Mouse (Mus musculus): Measurements from ENCODE around the gene Dcxr. TPM values are rescaled to one million over a fixed set of nuclear protein-coding genes. Genes with fewer than 3 reads are reported as not detected.
A peak's percentile ranks its signal among the peaks of the same experiment; 100 is the strongest.

Gene Dcxr
- polyA plus RNA-seq, 1 experiment, result 8.6 TPM

DNA sequence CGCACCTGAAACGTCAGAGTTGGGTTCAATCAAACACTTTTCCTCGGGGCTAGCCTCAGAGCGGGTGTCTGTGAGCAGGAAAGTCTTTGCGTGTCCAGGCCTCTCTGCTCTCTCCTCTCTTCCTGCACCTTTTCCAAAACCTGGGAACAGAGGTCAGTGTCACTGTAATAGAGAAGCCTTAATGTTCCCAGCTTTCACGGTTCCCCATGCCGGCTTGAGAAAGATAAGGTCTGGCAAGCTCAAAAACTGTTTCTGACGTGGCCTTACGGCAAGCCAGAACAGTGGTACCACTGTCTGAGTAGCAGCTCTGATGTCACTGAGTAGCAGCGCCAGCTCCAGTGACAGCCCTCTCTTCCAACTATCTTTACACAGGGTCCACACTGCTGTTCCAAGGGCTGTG, 12.5 kb downstream of the Dcxr start:
- DNase-seq (ENCODE audit: low read depth), result no peak
- no peak for TF ChIP-seq POLR2A (IDR thresholded peaks at IDR 0.05; ENCODE audit: borderline replicate concordance, extremely low read depth, insufficient read depth, insufficient read length, poor library complexity, severe bottlenecking)
- no peak for TF ChIP-seq CTCF (IDR thresholded peaks at IDR 0.05; ENCODE audit: borderline replicate concordance, extremely low read depth, insufficient read depth, insufficient read length)

DNA sequence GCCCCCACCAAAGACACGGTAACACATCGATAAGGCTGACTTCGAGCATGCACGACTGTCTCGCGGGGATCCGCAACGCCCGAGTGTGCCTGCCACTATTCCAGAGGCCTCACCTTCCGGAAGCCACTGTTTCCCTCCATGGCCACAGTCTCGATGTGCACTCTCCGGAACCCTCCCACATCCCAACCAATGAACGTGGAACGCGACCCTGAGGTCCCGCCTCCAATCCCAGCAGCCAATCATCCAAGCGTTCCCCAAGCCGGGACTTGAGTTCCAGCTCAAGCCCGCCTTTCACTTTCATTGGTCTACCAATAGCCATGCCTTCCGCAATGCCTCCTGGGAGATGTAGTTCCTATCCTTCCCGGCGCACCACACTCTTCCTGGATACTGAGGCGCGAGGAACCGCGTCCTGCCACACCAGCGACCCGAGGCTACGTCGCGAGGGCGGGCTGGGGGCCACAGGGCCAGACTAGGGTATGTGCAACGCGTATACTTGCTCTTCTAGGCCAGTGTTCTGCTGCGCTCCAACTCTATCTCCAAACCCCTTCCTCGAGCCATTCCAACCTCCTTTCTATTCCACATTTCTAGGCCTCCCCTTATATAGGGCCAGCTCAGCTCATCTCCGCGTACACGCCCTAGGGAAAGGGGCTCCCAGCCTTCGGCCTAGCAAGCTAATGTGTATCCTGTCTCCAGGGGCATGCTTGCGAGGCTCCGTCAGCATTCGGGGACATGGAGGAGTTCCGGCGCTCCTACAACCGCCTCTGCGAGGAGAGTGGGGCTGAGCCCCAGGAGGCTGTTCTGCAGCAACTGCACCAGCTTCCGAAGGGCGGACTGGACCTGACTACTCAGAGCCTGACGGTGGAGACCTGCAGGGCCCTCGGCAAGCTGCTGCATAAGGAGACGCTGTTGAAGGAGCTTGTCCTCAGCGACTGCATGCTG, 13.2 kb downstream of the Dcxr start, which contains the start of the genes Cenpx and Lrrc45:
Cenpx (minus strand) TSS at position 159 of the 939 bp plus-strand sequence.
Lrrc45 (plus strand) TSS at position 346 of the 939 bp plus-strand sequence.
- TF ChIP-seq CTCF (IDR thresholded peaks at IDR 0.05; ENCODE audit: borderline replicate concordance, extremely low read depth, insufficient read depth, insufficient read length) (no peak), POLR2A (IDR thresholded peaks at IDR 0.05; ENCODE audit: borderline replicate concordance, extremely low read depth, insufficient read depth, insufficient read length, poor library complexity, severe bottlenecking) (peak; percentile 45; the same call in 1 of the 2 replicates)
- DNase-seq (ENCODE audit: low read depth), result peak; percentile 99

DNA sequence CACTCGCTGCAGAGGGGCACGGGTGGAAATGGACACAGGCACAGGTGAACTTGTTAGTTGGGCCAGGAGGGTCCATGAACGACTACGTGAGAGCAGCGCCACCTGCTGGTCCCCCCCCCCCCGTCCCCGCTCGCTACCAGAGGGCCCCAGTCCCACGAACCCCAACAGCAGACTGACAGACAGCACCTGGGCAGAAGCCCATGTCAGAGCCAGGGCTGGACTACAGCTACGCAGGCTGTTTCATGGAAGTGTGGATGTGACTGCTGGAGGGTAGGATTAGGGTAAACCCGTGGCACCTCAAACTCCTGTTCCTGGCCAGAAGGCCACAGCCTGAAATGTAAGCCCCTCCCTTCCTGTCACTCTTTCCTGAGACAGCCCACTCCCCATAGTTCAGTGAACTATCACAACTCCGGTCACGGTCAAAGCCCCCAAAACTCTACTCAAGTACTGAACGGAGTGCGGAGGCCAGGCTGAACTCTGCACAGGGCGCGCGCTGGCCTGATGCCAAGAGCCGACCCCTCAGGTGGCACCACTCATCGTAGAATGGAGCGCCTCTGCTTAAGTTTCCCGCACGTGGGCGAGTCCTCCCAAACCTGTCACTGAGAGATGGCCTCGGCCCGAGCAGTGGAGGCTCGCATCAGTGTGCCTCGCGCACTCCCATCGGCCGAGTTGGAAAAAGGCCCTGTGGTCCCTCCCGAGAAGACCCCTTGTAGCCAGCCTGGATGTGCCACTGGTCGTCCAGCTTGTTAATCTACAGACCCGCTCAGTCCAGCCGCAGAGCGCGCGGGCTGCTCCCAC, 14.1 kb downstream of the Dcxr start:
- peak; percentile 69 for DNase-seq (ENCODE audit: low read depth)
- peak; percentile 62 for TF ChIP-seq CTCF (IDR thresholded peaks at IDR 0.05; ENCODE audit: borderline replicate concordance, extremely low read depth, insufficient read depth, insufficient read length)
- no peak for TF ChIP-seq POLR2A (IDR thresholded peaks at IDR 0.05; ENCODE audit: borderline replicate concordance, extremely low read depth, insufficient read depth, insufficient read length, poor library complexity, severe bottlenecking)

DNA sequence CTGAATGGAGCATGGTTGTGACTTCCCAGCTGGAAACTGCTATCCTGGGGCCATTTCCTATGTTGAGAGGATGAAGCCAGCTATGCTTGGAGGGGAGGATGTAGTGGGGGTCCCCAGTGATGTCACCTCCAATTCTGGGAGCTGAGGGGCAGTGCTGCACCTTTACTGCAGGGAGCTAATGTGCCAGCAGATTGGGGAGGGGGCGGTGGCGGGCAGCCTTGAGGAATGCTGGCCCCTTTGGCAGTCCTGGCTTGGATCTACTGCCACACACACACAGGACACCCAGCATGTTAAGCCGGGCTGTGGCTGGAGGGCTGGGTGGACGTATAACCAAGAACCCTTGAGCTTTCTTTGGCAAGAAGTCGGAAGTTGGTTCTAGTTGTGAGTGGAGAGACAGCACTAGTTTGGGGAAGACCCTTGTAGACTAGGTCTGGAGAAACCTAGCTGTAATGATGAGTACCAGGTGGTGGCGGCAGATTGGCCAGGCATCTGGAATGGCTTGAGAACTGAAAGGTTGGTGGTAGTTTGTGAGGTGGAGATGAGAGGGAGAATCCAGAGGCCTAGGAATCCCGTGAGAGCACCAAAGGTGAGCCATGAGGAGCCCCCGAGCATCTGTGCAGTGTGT, 15.0 kb downstream of the Dcxr start:
- TF ChIP-seq POLR2A (IDR thresholded peaks at IDR 0.05; ENCODE audit: borderline replicate concordance, extremely low read depth, insufficient read depth, insufficient read length, poor library complexity, severe bottlenecking) (no peak), CTCF (IDR thresholded peaks at IDR 0.05; ENCODE audit: borderline replicate concordance, extremely low read depth, insufficient read depth, insufficient read length) (no peak)
- no peak for DNase-seq (ENCODE audit: low read depth)

DNA sequence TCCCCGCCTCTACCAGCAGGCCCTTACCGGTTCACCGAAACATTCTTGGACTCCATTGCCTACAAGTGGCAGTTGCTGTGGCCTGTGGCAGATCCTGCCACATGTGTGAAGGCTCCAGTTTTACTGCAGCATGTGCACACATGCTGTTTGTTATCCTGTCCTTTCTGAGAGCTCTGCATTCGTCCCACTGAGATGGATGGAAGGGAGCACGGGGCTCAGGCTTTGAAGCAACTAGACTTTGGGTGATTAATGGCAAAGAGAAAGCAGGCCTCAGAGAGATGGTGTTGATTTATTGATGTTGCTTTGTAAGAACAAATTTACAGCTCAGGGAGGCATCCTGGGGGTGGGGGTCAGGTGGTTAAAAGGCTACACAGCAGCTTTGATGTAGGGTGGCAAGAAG, 16.4 kb downstream of the Dcxr start:
- DNase-seq (ENCODE audit: low read depth), result no peak
- TF ChIP-seq POLR2A (IDR thresholded peaks at IDR 0.05; ENCODE audit: borderline replicate concordance, extremely low read depth, insufficient read depth, insufficient read length, poor library complexity, severe bottlenecking) (no peak), CTCF (IDR thresholded peaks at IDR 0.05; ENCODE audit: borderline replicate concordance, extremely low read depth, insufficient read depth, insufficient read length) (no peak)

DNA sequence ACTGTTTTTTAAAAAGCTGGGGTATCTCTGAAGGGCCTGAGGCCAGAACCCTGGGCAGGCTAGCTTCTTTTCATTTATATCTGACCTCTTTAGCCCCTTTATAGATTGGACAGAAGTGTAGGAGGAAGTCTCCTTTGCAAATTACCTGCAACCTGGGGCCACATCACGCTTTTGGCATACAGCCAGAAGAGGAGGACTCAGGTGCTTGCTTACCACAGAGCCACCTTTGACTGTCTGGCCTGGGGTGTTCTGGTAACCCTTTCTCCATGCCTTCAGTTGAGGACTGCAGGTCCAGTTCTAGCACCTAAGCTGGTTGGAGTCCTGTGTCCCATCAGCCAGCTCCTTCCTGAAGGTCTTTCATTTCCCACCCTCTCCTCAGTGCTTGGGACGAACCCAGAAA, 17.5 kb downstream of the Dcxr start:
- no peak for DNase-seq (ENCODE audit: low read depth)
- TF ChIP-seq POLR2A (IDR thresholded peaks at IDR 0.05; ENCODE audit: borderline replicate concordance, extremely low read depth, insufficient read depth, insufficient read length, poor library complexity, severe bottlenecking), result no peak
- no peak for TF ChIP-seq CTCF (IDR thresholded peaks at IDR 0.05; ENCODE audit: borderline replicate concordance, extremely low read depth, insufficient read depth, insufficient read length)

DNA sequence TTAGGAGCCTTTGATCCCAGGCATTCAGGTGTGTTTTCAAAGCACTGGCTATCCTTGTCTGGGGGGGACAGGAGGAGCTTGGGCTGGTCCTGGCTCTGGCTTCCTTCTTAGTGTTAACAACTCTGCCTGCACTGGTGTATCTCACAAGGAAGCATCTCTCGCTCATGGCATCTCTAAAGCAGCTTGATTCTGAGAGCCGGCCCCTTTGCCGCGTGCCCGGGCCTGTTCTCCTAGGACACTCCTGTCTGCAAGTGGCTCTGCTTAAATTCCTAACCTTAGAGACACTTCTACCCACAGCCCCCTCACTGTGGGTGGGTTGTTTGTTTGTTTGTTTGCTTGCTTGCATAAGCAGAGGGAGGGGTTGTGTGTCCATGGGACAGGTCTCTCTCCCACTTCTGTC, 19.1 kb downstream of the Dcxr start:
- DNase-seq (ENCODE audit: low read depth), result no peak
- no peak for TF ChIP-seq POLR2A (IDR thresholded peaks at IDR 0.05; ENCODE audit: borderline replicate concordance, extremely low read depth, insufficient read depth, insufficient read length, poor library complexity, severe bottlenecking)
- no peak for TF ChIP-seq CTCF (IDR thresholded peaks at IDR 0.05; ENCODE audit: borderline replicate concordance, extremely low read depth, insufficient read depth, insufficient read length)

DNA sequence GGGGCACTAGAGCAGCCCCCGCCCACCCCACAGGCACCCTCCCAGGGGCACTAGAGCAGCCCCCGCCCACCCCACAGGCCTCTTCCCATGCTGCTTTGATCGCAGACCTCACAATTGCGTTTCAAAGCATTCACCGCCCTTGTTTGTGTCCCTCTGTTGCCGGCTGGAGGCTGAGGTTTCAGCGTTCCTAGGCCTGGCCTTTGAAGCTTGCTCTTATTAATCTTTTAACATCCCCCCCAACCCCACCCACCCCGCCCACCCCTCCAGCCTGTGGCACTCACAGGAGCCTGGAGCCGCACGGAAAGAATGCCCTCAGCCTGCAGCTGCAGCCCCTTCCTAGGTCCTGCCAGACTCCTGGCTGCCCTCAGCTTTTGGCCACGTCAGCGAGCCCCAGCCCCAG, 19.9 kb downstream of the Dcxr start:
- TF ChIP-seq CTCF (IDR thresholded peaks at IDR 0.05; ENCODE audit: borderline replicate concordance, extremely low read depth, insufficient read depth, insufficient read length), result no peak
- no peak for TF ChIP-seq POLR2A (IDR thresholded peaks at IDR 0.05; ENCODE audit: borderline replicate concordance, extremely low read depth, insufficient read depth, insufficient read length, poor library complexity, severe bottlenecking)
- peak; percentile 50 for DNase-seq (ENCODE audit: low read depth)

DNA sequence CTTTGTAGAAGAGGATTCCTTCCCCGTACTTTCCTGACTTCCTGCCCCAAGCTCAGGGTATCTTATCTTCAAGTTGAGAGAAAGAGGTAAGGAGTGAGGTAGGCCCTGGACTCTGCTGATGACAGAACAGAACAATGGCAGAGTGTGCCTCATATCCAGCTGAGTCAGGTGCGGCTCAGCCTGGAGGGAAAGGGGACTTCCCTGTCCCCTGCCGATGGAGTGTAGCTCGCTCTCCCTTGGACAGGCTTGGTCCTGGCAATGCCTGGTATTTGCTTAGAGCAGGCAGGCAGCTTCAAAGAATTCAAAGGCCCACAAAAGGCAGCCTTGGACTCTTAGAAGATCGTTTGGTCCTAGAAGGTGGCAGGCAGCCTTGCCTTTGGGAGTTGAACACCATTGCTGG, 21.0 kb downstream of the Dcxr start:
- TF ChIP-seq CTCF (IDR thresholded peaks at IDR 0.05; ENCODE audit: borderline replicate concordance, extremely low read depth, insufficient read depth, insufficient read length) (no peak), POLR2A (IDR thresholded peaks at IDR 0.05; ENCODE audit: borderline replicate concordance, extremely low read depth, insufficient read depth, insufficient read length, poor library complexity, severe bottlenecking) (no peak)
- no peak for DNase-seq (ENCODE audit: low read depth)

DNA sequence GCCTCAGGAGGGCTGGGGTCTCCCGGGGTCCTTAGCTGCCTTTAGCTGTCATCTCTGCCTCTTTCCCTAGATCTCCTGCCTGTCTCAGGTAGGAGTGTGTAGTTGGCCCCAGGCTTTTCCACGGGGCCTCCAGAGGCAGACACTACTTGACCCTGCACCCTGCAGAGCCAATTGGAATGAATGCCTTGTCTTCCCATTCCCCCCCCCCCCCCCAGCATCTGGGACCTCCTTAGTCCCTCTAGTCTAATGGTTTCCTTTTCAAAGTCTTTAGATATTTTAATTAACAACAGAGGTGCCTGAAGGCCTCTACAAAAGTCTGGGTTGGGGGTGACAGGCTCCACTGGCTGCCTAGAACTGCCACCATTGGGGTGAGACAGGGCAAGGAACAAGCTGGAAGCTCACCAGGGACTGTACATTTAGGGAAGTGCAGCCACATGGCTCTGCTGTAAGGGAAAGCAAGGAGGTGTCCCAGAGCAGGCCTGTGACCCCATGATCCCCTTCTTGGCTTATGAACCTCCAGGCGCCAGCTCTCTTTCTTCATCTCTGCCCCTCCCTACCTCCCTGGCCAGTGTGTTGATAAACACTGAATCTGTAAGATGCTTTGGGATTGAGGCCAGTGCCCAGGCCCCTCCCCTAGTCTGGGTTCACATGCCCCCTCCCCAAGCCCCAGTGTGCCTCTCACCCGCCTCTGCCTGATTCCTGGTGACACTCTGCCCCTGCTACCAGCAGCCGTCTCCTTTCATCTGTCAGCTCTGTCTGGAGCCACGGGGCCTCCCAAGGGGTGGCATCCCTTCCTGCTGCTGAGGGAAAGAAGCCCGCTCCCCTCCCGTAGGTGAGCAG, 22.4 kb downstream of the Dcxr start:
- DNase-seq (ENCODE audit: low read depth), result peak; percentile 39
- TF ChIP-seq CTCF (IDR thresholded peaks at IDR 0.05; ENCODE audit: borderline replicate concordance, extremely low read depth, insufficient read depth, insufficient read length) (no peak), POLR2A (IDR thresholded peaks at IDR 0.05; ENCODE audit: borderline replicate concordance, extremely low read depth, insufficient read depth, insufficient read length, poor library complexity, severe bottlenecking) (no peak)

All from brain, embryonic 14.5 days (tissue).